Mouse (Mus musculus): ENCODE data around the gene Adtrp.

DNA sequence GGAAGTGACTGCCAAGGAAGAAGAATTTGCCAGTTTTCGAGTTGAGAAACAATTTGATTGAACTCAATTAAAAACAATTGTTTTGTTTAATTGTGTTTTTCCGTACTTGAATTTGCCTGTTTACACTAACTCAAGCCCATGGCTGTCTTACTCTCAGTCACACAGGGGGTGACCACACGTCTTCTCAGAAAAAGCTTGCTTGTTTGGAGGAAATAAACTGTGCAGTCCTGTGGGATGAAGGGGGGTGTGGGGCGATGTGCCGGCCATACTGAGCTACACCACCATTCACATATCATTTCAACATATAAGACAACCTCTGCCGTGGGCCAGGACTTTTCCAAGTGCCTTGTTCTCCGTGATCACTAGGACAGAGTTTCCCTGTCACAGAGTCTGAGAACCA lies 25.2 kb upstream of the Adtrp start:
- TF ChIP-seq CTCF (IDR thresholded peaks at IDR 0.05; ENCODE audit: borderline replicate concordance, insufficient read depth, low read depth, low read length): no peak
- no peak for TF ChIP-seq POLR2A (IDR thresholded peaks at IDR 0.05; ENCODE audit: borderline replicate concordance, insufficient read depth, low read length)

Data from cerebellum, adult 2 months (tissue).